Mouse (Mus musculus): Measurements from ENCODE around the gene Fam110a.
A peak's percentile ranks its signal among the peaks of the same experiment; 100 is the strongest.

Fam110a gene

GRCm38 (mm10) chr2:151971748-151972147 is 8.3 kb downstream of the Fam110a start:
- DNase-seq (ENCODE audit: low spot score in 2 of 2) = no peak

DNA sequence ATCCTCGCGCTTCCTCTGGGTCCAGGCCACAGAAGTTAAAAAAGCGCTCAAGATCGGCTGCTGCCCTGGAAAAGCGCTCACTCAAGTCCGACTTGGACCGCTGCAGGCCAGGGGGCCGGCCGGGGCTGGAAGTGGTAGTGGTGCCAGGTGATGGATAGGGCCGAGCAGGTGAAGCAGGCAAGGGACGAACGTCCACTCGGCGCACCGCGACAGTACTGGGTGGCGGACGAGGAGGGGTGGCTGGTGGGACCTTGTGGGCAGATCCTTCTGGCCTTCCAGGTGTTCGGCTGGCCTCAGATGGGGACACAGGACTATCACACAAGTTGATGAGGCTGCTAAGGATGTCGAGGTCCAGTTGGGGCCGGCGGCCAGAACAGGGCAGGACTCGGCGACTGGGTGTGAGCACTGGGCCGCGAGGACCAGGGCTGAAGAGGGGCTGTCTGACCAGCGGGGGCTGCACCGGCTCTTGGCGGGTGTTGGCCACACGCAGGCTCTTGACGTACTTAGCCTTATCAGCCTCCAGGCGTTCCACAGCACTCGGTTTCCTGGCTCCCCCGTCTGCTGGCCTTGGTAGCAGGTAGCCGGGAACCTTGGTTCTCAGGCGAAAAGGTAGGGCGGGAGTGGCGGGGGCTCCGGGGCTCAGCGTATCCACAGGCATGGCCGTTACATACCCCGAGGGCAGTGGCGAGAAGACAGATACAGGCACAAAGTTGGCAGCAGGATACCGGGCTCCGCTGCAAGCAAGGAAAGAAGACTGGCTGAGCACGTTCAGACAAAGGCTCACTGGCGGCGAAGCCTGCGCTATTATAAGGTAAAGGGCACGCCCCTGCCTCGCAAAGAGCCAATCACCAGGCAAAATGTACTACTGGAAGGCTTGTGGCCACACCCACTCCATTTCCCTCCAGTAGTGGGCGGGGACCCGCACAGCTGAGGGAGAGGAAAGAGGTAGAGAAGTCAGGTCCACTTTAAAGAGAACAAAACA is 9.5 kb downstream of the Fam110a start:
- peak; percentile 85 to 89 for DNase-seq (ENCODE audit: low spot score in 2 of 2)

DNA sequence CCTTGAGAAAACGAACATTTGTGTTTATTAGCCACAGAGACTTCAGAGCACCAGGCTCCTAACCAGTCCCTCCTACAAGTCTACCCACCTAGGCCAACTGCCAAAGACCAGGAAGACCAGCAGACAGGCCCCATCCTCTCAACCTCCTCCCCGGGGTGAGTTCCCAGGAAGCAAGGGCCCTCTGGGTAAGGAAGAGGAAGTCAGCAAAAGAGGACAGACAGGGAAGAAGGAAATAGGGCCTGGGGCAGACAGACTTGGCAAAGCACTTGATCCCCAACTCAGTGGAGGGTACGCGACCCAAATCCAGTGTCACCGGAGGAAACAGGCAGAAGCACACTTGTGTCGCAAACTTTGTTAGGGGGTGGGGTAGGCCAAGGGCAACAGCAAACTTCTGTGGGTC is 10.6 kb downstream of the Fam110a start:
- DNase-seq (ENCODE audit: low spot score in 2 of 2) = no peak

DNA sequence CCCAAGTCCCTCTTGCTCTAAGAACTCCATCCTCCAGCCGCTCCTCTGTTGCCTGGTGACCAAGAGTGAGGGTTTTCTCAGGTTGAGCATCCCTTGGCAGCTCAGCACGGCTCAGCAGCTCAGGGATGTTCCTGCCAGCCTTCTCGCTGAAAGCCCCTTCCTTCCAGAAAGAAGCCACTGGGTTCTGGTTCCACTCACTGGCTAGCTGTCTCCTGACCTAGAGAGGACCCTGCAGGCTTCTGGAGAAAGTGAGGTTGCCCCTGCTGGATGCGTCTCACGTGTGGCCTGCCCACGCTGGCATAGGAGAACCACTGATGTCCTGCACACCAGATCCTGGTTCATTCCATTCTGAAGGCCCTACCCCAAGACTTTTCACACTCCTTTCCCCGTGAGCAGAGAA is 11.0 kb downstream of the Fam110a start:
- no peak for DNase-seq (ENCODE audit: low spot score in 2 of 2)

DNA sequence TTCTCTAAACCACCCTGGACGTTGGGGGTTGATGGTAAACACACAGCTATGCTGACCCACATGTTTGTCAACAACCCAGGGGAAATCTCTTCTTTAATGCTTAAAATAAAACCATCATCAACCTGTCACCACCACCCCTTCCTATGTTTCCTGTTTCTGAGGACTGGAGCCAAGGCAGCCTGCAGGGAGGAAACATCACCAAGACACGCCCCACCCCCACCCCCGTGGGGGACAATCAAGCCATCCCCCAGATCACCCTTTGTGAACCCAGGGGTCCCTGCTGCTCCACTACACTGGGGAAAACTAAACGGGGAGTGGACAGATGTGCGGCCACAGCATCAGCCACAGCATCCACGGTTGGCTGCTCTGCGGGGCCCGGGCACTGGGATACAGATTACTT is 11.6 kb downstream of the Fam110a start:
- DNase-seq (ENCODE audit: low spot score in 2 of 2) = no peak

GRCm38 (mm10) chr2:151967792-151968191 is 12.2 kb downstream of the Fam110a start:
- no peak for DNase-seq (ENCODE audit: low spot score in 2 of 2)

- no peak for DNase-seq (ENCODE audit: low spot score in 2 of 2)
These were observed 12.8 kb downstream of the Fam110a start for GRCm38 (mm10) chr2:151967176-151967750.

GRCm38 (mm10) chr2:151964052-151964451 is 16.0 kb downstream of the Fam110a start:
- DNase-seq (ENCODE audit: low spot score in 2 of 2) = no peak

- no peak for DNase-seq (ENCODE audit: low spot score in 2 of 2)
These were observed 16.7 kb downstream of the Fam110a start for GRCm38 (mm10) chr2:151963319-151963718.

DNA sequence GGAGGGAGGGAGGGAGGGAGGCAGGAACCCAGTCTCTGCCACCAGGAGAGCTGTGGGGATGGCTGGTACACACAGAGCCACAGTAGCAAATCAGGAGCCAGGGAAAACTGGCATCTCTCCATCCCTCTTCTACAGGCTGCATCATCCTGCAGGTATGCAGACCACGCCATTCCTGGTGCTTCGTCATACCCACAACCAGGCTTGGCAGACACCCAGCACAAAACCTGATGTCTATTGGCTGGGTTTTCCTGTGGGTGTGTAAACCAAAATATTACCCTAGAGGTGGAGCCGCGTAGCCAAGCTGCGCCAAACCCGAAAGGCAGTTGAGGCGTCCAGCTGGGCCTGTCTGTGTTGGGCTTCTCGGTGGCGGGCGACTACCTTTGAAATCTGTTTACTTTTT is 17.5 kb downstream of the Fam110a start:
- DNase-seq (ENCODE audit: low spot score in 2 of 2) = peak; percentile 76 to 84

DNA sequence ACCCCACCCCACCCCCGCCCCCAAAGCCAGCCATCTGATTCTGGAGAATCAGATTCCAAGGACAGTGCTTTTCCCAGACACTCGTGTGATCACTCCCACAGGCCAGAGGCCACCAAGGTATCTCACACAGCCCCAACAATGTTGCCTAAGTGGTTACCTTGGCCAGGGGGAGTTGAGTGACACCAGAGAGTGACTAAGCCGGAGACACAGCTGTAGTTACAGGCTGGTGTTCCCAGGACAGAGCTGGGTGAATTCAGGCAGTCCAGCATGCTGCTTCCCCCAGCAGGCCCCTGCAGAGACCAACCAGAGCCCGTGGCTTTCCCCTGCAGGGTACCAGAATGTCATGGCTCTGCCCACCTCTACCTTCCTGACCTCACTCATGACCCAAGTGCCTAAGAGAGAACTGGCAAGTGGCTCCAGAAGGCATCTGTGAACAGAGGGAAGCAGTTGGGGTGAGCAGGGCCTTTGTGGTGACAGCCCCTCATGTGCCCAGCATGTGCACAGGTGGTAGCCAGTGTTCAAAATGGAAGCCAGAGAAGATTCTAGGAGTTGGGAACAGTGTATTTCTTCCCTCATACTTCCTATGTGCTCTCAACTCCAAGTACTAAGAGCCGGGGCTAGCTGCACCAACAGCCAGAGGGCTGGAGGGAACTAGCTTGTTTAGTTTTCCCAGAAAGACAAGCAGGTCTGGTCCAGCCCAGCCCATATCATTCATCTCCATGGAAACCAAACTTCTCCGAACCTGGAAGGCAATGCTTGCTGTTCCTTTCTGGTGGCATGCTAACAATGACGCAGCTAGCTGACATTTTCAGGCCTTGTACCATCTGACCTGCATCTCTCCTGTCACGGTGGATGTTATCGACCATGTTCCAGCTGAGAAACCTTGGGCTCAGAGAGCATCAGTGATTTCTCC is 18.5 kb downstream of the Fam110a start:
- no peak for DNase-seq (ENCODE audit: low spot score in 2 of 2)

DNA sequence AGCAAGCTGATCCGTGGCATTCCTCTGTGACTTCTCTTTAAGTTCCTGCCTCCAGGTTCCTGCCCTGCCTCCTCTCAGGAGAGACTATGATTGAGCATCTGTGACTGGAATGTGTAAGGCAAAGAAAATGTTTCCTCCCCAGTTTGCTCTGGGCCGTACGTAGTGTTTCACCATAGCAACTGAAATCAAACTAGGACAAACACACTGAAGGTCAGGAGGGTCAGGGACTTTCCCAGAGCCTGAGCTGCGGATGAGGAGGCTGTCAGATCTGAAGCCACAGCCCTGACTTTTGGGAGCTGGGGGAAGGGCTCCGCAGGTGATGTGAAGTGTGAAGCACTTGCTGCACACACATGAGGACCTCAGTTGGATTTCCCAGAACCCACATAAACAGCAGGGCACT is 20.7 kb downstream of the Fam110a start:
- no peak for DNase-seq (ENCODE audit: low spot score in 2 of 2)

GRCm38 (mm10) chr2:151956500-151957137 is 23.4 kb downstream of the Fam110a start:
- DNase-seq (ENCODE audit: low spot score in 2 of 2) = no peak

- DNase-seq (ENCODE audit: low spot score in 2 of 2) = no peak
These were observed 26.4 kb downstream of the Fam110a start for GRCm38 (mm10) chr2:151953665-151954064.

- DNase-seq (ENCODE audit: low spot score in 2 of 2) = no peak
These were observed 30.8 kb downstream of the Fam110a start for GRCm38 (mm10) chr2:151949082-151949774.

DNA sequence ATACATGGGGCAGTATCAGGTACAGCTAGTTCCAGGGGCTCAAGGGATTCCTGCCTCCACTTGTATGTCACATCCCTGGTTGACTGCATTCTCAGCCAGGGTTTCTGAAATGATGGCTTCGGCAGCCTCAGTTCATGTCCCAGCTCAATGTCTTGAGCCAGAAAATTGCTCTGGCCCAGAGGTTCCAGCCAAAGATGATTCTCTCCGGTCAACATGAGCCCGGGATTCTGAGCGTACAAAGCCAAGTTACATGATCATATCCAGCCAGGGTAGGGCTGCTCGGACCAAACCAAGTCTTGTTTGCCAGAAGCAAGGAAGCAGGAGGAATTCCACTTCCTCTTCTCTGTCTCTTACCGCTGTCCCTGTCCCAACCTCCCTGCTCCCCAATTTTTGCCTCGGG is 31.7 kb downstream of the Fam110a start:
- DNase-seq (ENCODE audit: low spot score in 2 of 2) = no peak

DNA sequence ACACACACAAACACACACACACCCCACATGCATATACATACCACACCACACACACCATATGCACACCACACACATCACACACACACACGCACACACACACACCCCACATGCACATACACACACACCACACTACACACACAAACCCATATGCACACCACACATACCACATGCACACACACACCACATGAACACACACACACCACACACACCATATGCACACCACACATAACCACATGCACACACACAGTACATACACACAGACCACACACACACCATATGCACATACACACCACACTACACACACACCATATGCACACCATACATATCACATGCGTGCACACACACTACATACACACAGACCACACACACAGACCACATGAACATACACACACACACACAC is 32.4 kb downstream of the Fam110a start:
- no peak for DNase-seq (ENCODE audit: low spot score in 2 of 2)

GRCm38 (mm10) chr2:151944106-151944505 is 35.9 kb downstream of the Fam110a start:
- no peak for DNase-seq (ENCODE audit: low spot score in 2 of 2)

GRCm38 (mm10) chr2:151941269-151941668 is 38.8 kb downstream of the Fam110a start:
- DNase-seq (ENCODE audit: low spot score in 2 of 2) = peak in 1 of 2 experiments; percentile 27

DNA sequence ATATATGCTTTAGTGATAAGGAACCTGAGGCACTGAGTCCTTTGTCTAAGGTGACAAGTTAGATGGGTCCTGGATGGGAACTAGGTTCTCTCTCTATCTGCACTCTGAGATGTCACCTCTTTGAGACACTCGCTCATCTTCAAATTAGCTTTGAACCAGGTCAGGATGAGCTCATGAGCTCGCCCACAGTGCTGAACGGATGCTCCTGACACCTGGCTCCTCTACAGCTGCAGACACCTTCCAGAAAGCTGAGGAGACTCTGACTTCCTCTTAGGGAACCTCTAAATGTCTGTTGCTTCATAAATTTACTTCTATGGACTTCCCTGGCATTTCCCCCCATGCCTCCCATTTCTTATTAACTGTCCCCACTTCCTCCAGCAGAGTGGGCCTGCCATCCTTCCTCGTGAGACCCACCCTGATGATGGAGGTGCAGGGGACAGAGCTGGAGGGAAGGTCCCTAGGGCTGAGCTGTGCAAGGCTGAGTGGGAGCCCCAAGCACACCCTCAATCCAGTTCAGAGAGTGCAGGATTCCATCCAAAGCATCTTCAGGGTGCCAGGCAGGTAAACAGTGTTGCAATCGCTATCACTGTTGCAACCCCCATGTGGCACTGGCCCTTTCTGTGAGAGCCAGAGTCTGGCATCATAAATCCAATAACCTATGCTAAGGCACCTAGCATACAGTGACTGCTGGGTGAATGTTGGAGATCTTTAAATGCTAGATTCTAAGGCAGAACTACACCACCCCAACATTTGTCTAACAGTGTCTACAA is 40.2 kb downstream of the Fam110a start:
- DNase-seq (ENCODE audit: low spot score in 2 of 2) = no peak
